Comparison of ENCODE assay signal across 8 mouse cellular contexts in genomic region chr4:43860744-43861519, GRCm38 (mm10). TPM values are rescaled to one million over a fixed set of nuclear protein-coding genes. Genes with fewer than 3 reads are reported as not detected.
DNase-seq lines count a peak whose midpoint lies in the region; ATAC-seq and TF ChIP-seq lines count a peak whose summit lies in the region.
"Had no signal": no experiment of that assay in that cellular context is flagged by ENCODE, and none has a peak within 500 bp of the region (broad histone marks: within the 10 kb centered on the region; RNA-seq: fewer than 3 reads in every experiment).

No protein-coding gene starts in this region.

- 0 out of 2 replicates have a peak overlapping the region, but pooled peaks have one; percentile 12 for H3K4me2 ChIP-seq in heart, embryonic 16.5 days (ENCODE audit: low read depth, low read length)

- whole genome bisulfite sequencing in heart, embryonic 16.5 days, result 13% methylated on average over 14 of the region's 14 CpGs
- WGBS in large intestine, adult 2 months, result 15% methylated on average over 14 of the region's 14 CpGs

- no peak overlapping the region for H3K4me3 ChIP-seq in G1E (ENCODE audit: low read depth, low read length)
- H3K4me3 ChIP-seq in heart, embryonic 16.5 days (ENCODE audit: low read length), result no peak overlapping the region
- H3K4me3 ChIP-seq: megakaryocyte, embryonic 14.5 days had no signal

- 0 out of 2 replicates have a peak overlapping the region, but pooled peaks have one; percentile 6 for H3K9ac ChIP-seq in heart, embryonic 16.5 days (ENCODE audit: low read length)

- peak; percentile 53 for TF ChIP-seq CTCF in G1E (IDR thresholded peaks at IDR 0.05; ENCODE audit: low read depth, low read length)

- no peaks in the 10 kb centered on the region for H3K9me3 ChIP-seq in G1E (replicated peaks)
- no peaks in the 10 kb centered on the region for H3K9me3 ChIP-seq in heart, embryonic 16.5 days (replicated peaks; ENCODE audit: control insufficient read depth, low read length)

- no peak for ATAC-seq in G1E (ENCODE audit: extremely low read depth, insufficient number of reproducible peaks, low FRiP score, poor library complexity, severe bottlenecking)
- no peak; the same call in 1 of the 2 replicates for ATAC-seq in heart, embryonic 16.5 days (replicated peaks; ENCODE audit: extremely low read depth, insufficient read depth, low FRiP score)

- H3K27ac ChIP-seq in heart, embryonic 16.5 days (ENCODE audit: low read length), result no peak overlapping the region

- no peaks in the 10 kb centered on the region for H3K36me3 ChIP-seq in G1E (replicated peaks)
- no peaks in the 10 kb centered on the region for H3K36me3 ChIP-seq in heart, embryonic 16.5 days (ENCODE audit: control insufficient read depth, insufficient read depth)

- H3K4me1 ChIP-seq in G1E (ENCODE audit: insufficient read depth, low read depth, low read length), result no peaks in the 10 kb centered on the region
- H3K4me1 ChIP-seq in heart, embryonic 16.5 days (ENCODE audit: control insufficient read depth, insufficient read depth, low read length), result 0 out of 2 replicates have a peak, but pooled peaks cover 5% of the 10 kb centered on the region

- H3K27me3 ChIP-seq in G1E (ENCODE audit: insufficient read depth, low read length), result peaks cover 2% of the 10 kb centered on the region; the same call in 1 of the 2 replicates
- no peaks in the 10 kb centered on the region for H3K27me3 ChIP-seq in heart, embryonic 16.5 days (ENCODE audit: control insufficient read depth, insufficient read depth, low read length)

- peak; percentile 19 for DNase-seq in G1E (ENCODE audit: low spot score)
- peak; percentile 87 for DNase-seq in brain, adult 2 months (ENCODE audit: low read depth, low spot score)
- peak; percentile 66 for DNase-seq in fibroblast of lung, adult 2 months (ENCODE audit: low read depth)
- DNase-seq in large intestine, adult 2 months (ENCODE audit: low read depth, low spot score), result peak; percentile 25
- peak; percentile 80 for DNase-seq in lung, postnatal 14 days
- DNase-seq in right cerebral cortex, postnatal 14 days, result peak; percentile 74

RNA-seq across cellular contexts. Expression of gene Olfr155, which starts 9.6 kb away (rescaled TPM):
- total RNA-seq in G1E (2014; fragmentation: Nextera tagmentation) (not detected in 2 replicates), G1E (2017) (0.16 TPM in 1 of 2 replicates, not detected in the other)
- not detected in 2 replicates for polyA plus RNA-seq in G1E (2012)
- not detected in 2 replicates for polyA plus RNA-seq in heart, embryonic 16.5 days (2015; fragmentation: Nextera tagmentation; extraction: Ambion mirVana)
- not detected in 2 replicates for polyA plus RNA-seq in large intestine, adult 2 months (2012; rRNA removed)

RNA-seq across cellular contexts. Expression of gene Reck, which starts 14.4 kb away (rescaled TPM):
- total RNA-seq in G1E (2014; fragmentation: Nextera tagmentation) (not detected in 2 replicates), G1E (2017) (0.06 and 0.71 TPM in 2 replicates)
- polyA plus RNA-seq in G1E (2012), result 0.02 TPM in 1 of 2 replicates, not detected in the other
- 8.6 and 8.9 TPM in 2 replicates for polyA plus RNA-seq in heart, embryonic 16.5 days (2015; fragmentation: Nextera tagmentation; extraction: Ambion mirVana)
- 2.5 and 4.1 TPM in 2 replicates for polyA plus RNA-seq in large intestine, adult 2 months (2012; rRNA removed)

RNA-seq across cellular contexts. Expression of gene Olfr157, which starts 20.9 kb away (rescaled TPM):
- not detected in 2 replicates for total RNA-seq in G1E (2014; fragmentation: Nextera tagmentation)
- total RNA-seq in G1E (2017), result 0.06 and 0.11 TPM in 2 replicates
- polyA plus RNA-seq in G1E (2012), result not detected in 2 replicates
- polyA plus RNA-seq in heart, embryonic 16.5 days (2015; fragmentation: Nextera tagmentation; extraction: Ambion mirVana), result not detected in 2 replicates
- polyA plus RNA-seq in large intestine, adult 2 months (2012; rRNA removed), result 0.10 and 0.14 TPM in 2 replicates

RNA-seq across cellular contexts. Expression of gene Olfr156, which starts 37.2 kb away (rescaled TPM):
- total RNA-seq in G1E (2014; fragmentation: Nextera tagmentation) (not detected in 2 replicates), G1E (2017) (0.05 and 0.23 TPM in 2 replicates)
- not detected in 2 replicates for polyA plus RNA-seq in G1E (2012)
- not detected in 2 replicates for polyA plus RNA-seq in heart, embryonic 16.5 days (2015; fragmentation: Nextera tagmentation; extraction: Ambion mirVana)
- polyA plus RNA-seq in large intestine, adult 2 months (2012; rRNA removed), result not detected in 2 replicates

Comparison
In these comparisons a context has a peak if more than half of its experiments do, and no peak if none do; other contexts are left out.
1. DNase-seq: peak in every context shown above with its lines; median percentile 87 in brain, adult 2 months; 80 in lung, postnatal 14 days; 74 in right cerebral cortex, postnatal 14 days; 66 in fibroblast of lung, adult 2 months; 25 in large intestine, adult 2 months; 19 in G1E.